Mouse (Mus musculus): ENCODE data around the gene Ndufs7.

DNA sequence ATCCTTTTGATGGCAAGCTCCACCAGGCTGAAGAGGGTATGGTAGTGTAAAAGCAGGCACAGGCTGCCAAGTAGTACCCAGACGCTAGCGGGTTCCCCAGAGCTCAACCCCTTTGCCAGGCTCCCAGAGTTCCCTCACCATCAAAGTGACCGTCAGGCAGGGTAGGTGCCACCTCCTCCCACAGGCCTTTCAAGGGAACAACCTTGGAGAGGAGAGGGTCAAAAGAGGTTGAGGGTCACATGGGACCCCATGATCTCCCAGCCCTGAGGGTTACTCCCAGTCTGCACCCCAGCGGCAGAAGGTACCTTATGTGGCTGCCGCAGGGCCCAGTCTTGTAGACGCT lies 10.5 kb downstream of the Ndufs7 start:
- no peak for TF ChIP-seq CTCF (IDR thresholded peaks at IDR 0.05; ENCODE audit: borderline replicate concordance, extremely low read depth, insufficient read depth, insufficient read length)
- TF ChIP-seq POLR2A (IDR thresholded peaks at IDR 0.05; ENCODE audit: borderline replicate concordance, extremely low read depth, insufficient read depth, insufficient read length, poor library complexity, severe bottlenecking), result no peak
